Mouse (Mus musculus): ENCODE results near the gene Iqch.

GRCm38 (mm10) chr9:63647581-63648519 lies 45.6 kb upstream of the Iqch start:
- TF ChIP-seq CTCF (IDR thresholded peaks at IDR 0.05; ENCODE audit: low read depth), result no peak
- TF ChIP-seq EP300 (IDR thresholded peaks at IDR 0.05; ENCODE audit: low read depth), result no peak

Data from liver, postnatal 0 days (tissue).